Mouse (Mus musculus): ENCODE measurements around the gene Lrrc2. TPM values are rescaled to one million over a fixed set of nuclear protein-coding genes. Genes with fewer than 3 reads are reported as not detected.
A peak's percentile ranks its signal among the peaks of the same experiment; 100 is the strongest.

Lrrc2 gene
- total RNA-seq, 2 experiments from 2014 or later: 2.0 to 2.6 TPM

- no peak for DNase-seq (ENCODE audit: low spot score in 2 of 2)
Observed at GRCm38 (mm10) chr9:110947261-110947661, 4.1 kb upstream of the Lrrc2 start.

GRCm38 (mm10) chr9:110947900-110948299, 3.4 kb upstream of the Lrrc2 start:
- no peak for DNase-seq (ENCODE audit: low spot score in 2 of 2)

GRCm38 (mm10) chr9:110948813-110949310, 2.5 kb upstream of the Lrrc2 start:
- no peak for DNase-seq (ENCODE audit: low spot score in 2 of 2)

GRCm38 (mm10) chr9:110950109-110950508, 1.2 kb upstream of the Lrrc2 start:
- no peak for DNase-seq (ENCODE audit: low spot score in 2 of 2)

GRCm38 (mm10) chr9:110951866-110952265, 521 bp downstream of the Lrrc2 start:
- DNase-seq (ENCODE audit: low spot score in 2 of 2): no peak

GRCm38 (mm10) chr9:110952398-110952797, 1.1 kb downstream of the Lrrc2 start:
- DNase-seq (ENCODE audit: low spot score in 2 of 2): no peak

- DNase-seq (ENCODE audit: low spot score in 2 of 2): no peak
Observed at GRCm38 (mm10) chr9:110952931-110953549, 1.7 kb downstream of the Lrrc2 start.

- DNase-seq (ENCODE audit: low spot score in 2 of 2): peak; percentile 71 to 78
Observed at GRCm38 (mm10) chr9:110953550-110954461, 2.5 kb downstream of the Lrrc2 start.

- DNase-seq (ENCODE audit: low spot score in 2 of 2): no peak
Observed at GRCm38 (mm10) chr9:110954681-110955445, 3.5 kb downstream of the Lrrc2 start.

- DNase-seq (ENCODE audit: low spot score in 2 of 2): no peak
Observed at GRCm38 (mm10) chr9:110955962-110956361, 4.6 kb downstream of the Lrrc2 start.

GRCm38 (mm10) chr9:110959669-110960068, 8.3 kb downstream of the Lrrc2 start:
- DNase-seq (ENCODE audit: low spot score in 2 of 2): no peak

GRCm38 (mm10) chr9:110960230-110961149, 9.1 kb downstream of the Lrrc2 start:
- no peak for DNase-seq (ENCODE audit: low spot score in 2 of 2)

- no peak for DNase-seq (ENCODE audit: low spot score in 2 of 2)
Observed at GRCm38 (mm10) chr9:110961386-110961785, 10.0 kb downstream of the Lrrc2 start.

GRCm38 (mm10) chr9:110963566-110964115, 12.3 kb downstream of the Lrrc2 start:
- DNase-seq (ENCODE audit: low spot score in 2 of 2): no peak

GRCm38 (mm10) chr9:110965062-110965909, 13.9 kb downstream of the Lrrc2 start:
- no peak for DNase-seq (ENCODE audit: low spot score in 2 of 2)

- no peak for DNase-seq (ENCODE audit: low spot score in 2 of 2)
Observed at GRCm38 (mm10) chr9:110965910-110966231, 14.5 kb downstream of the Lrrc2 start.

- DNase-seq (ENCODE audit: low spot score in 2 of 2): no peak
Observed at GRCm38 (mm10) chr9:110979411-110979810, 28.1 kb downstream of the Lrrc2 start.

GRCm38 (mm10) chr9:110982351-110982750, 31.0 kb downstream of the Lrrc2 start:
- no peak for DNase-seq (ENCODE audit: low spot score in 2 of 2)

GRCm38 (mm10) chr9:110984096-110984495, 32.8 kb downstream of the Lrrc2 start:
- no peak for DNase-seq (ENCODE audit: low spot score in 2 of 2)

Measured in layer of hippocampus, postnatal 14 days (tissue).